Mouse (Mus musculus): ENCODE data around the gene Meaf6. TPM values are rescaled to one million over a fixed set of nuclear protein-coding genes. Genes with fewer than 3 reads are reported as not detected.

The Meaf6 gene
- polyA plus RNA-seq, 1 experiment from 2014 or later = 28.3 TPM

DNA sequence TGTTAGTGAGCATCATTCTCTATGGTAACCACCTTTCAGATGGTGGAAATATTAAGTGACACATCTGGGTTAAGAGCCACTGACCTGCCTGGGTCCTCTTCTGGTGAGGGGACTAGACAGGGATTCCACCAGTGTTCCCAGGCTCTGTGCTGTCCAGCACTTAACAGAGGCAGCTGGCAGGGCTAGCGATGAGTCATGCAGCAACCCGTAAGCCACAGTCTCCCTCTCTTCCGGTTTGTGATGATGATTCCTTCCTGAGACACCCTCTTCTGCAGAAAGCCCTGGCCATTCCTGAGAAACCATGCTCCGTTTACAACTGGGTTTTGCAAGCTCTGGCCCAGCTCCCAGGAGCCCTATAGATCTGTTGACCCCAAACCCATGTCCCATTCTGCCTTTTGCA is 46.6 kb downstream of the Meaf6 start:
- Histone ChIP-seq H3K27me3 (ENCODE audit: control insufficient read depth, insufficient read depth, low read length) (no peaks in the 10 kb centered on the region), H3K4me1 (replicated peaks; ENCODE audit: control insufficient read depth, insufficient read depth) (peaks cover 3% of the 10 kb centered on the region), H3K36me3 (ENCODE audit: control insufficient read depth, insufficient read depth, low read length) (no peaks in the 10 kb centered on the region), H3K9me3 (ENCODE audit: control insufficient read depth, low read length) (no peaks in the 10 kb centered on the region), H3K27ac (replicated peaks) (no peak overlapping the region), H3K4me3 (ENCODE audit: low read depth, low read length) (no peak overlapping the region), H3K4me2 (replicated peaks; ENCODE audit: low read depth) (no peak overlapping the region), H3K9ac (ENCODE audit: low read length) (peak overlapping the region; percentile 31; the same call in 1 of the 2 replicates)
- DNase-seq (ENCODE audit: low spot score) (no peak), ATAC-seq (ENCODE audit: low FRiP score, low TSS enrichment) (no peak)
- WGBS = 29% methylated on average over 4 of the region's 4 CpGs
- TF ChIP-seq EP300 (optimal IDR thresholded peaks at IDR 0.05) = no peak
- no peak for TF ChIP-seq CTCF (IDR thresholded peaks at IDR 0.05; ENCODE audit: low read depth)

DNA sequence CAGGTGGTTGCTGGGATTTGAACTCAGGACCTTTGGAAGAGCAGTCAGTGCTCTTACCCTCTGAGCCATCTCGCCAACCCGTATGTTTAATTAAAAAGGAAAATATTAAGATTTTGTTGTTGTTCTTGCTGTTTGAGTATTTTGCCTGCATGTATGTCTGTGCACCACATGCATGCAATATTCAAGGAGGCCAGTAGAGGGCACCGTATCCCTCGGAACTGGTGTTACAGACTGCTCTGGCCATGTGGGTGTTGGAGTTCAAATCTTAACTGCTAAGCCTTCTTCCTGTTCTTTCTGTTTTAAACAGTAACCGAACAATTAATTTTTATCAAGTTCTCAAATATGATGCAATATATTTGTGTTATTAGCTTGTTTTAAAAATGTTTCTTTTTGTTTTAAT is 47.5 kb downstream of the Meaf6 start:
- ATAC-seq (ENCODE audit: low FRiP score, low TSS enrichment) (no peak), DNase-seq (ENCODE audit: low spot score) (peak; percentile 74)
- H3K9me3 ChIP-seq (ENCODE audit: control insufficient read depth, low read length) = no peaks in the 10 kb centered on the region
- no peak overlapping the region for H3K27ac ChIP-seq (replicated peaks)
- H3K4me1 ChIP-seq (replicated peaks; ENCODE audit: control insufficient read depth, insufficient read depth) = no peaks in the 10 kb centered on the region
- H3K4me2 ChIP-seq (replicated peaks; ENCODE audit: low read depth) = no peak overlapping the region
- H3K36me3 ChIP-seq (ENCODE audit: control insufficient read depth, insufficient read depth, low read length) = no peaks in the 10 kb centered on the region
- no peaks in the 10 kb centered on the region for H3K27me3 ChIP-seq (ENCODE audit: control insufficient read depth, insufficient read depth, low read length)
- WGBS = 28% methylated on average over 5 of the region's 5 CpGs
- H3K9ac ChIP-seq (ENCODE audit: low read length) = no peak overlapping the region
- TF ChIP-seq EP300 (optimal IDR thresholded peaks at IDR 0.05) (no peak), CTCF (IDR thresholded peaks at IDR 0.05; ENCODE audit: low read depth) (peak; percentile 86)
- no peak overlapping the region for H3K4me3 ChIP-seq (ENCODE audit: low read depth, low read length)

DNA sequence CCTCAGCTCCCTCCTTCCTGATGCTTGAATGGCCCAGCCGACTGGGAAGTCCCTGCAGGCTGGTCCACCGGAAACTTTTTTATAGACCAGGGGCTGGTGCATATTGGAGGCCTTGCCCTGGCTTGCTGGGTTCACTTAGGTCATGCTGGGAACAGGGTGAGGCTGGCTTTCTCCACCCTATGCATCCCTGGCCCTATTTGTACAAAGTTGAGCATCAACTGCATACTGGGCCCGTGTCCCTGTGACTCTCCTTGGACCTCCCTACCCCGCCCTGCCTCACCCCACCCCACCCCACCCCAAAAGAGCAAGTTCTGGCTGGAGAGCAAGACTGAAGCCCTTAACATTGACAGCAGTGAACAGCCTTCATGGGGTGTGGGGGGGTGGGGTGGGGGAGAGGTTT is 49.3 kb downstream of the Meaf6 start:
- no peaks in the 10 kb centered on the region for H3K36me3 ChIP-seq (ENCODE audit: control insufficient read depth, insufficient read depth, low read length)
- DNase-seq (ENCODE audit: low spot score) (no peak), ATAC-seq (ENCODE audit: low FRiP score, low TSS enrichment) (peak; percentile 51; the same call in 1 of the 2 replicates)
- no peaks in the 10 kb centered on the region for H3K4me1 ChIP-seq (replicated peaks; ENCODE audit: control insufficient read depth, insufficient read depth)
- no peaks in the 10 kb centered on the region for H3K9me3 ChIP-seq (ENCODE audit: control insufficient read depth, low read length)
- H3K27ac ChIP-seq (replicated peaks) = peak overlapping the region; percentile 53; the same call in 1 of the 2 replicates
- no peak overlapping the region for H3K4me3 ChIP-seq (ENCODE audit: low read depth, low read length)
- H3K27me3 ChIP-seq (ENCODE audit: control insufficient read depth, insufficient read depth, low read length) = no peaks in the 10 kb centered on the region
- TF ChIP-seq EP300 (optimal IDR thresholded peaks at IDR 0.05) (no peak), CTCF (IDR thresholded peaks at IDR 0.05; ENCODE audit: low read depth) (no peak)
- no peak overlapping the region for H3K9ac ChIP-seq (ENCODE audit: low read length)
- 63% methylated on average over 4 of the region's 4 CpGs for WGBS
- no peak overlapping the region for H3K4me2 ChIP-seq (replicated peaks; ENCODE audit: low read depth)

DNA sequence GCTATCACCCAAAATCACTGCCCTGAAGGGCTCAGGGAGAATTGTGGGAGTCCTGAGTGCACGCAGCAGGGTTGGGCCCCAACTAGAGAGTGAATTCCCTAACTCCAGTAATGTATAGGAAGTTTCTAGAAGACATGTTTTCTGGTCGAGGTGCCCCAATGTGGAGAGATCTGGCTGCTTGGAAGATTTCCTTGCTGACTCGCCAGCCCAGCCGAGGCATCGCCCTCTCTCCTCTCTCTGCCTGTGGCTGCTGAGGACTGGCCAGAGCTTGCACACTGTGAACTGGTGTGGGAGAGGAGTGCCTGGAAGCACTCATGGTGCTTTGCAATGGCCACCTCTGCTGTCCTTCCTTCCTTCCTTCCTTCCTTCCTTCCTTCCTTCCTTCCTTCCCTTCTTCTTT is 49.7 kb downstream of the Meaf6 start:
- Histone ChIP-seq H3K4me1 (replicated peaks; ENCODE audit: control insufficient read depth, insufficient read depth) (no peaks in the 10 kb centered on the region), H3K36me3 (ENCODE audit: control insufficient read depth, insufficient read depth, low read length) (no peaks in the 10 kb centered on the region), H3K27me3 (ENCODE audit: control insufficient read depth, insufficient read depth, low read length) (no peaks in the 10 kb centered on the region), H3K27ac (replicated peaks) (peak overlapping the region; percentile 40; the same call in 1 of the 2 replicates), H3K9me3 (ENCODE audit: control insufficient read depth, low read length) (no peaks in the 10 kb centered on the region), H3K4me3 (ENCODE audit: low read depth, low read length) (no peak overlapping the region), H3K4me2 (replicated peaks; ENCODE audit: low read depth) (no peak overlapping the region), H3K9ac (ENCODE audit: low read length) (no peak overlapping the region)
- no peak for TF ChIP-seq EP300 (optimal IDR thresholded peaks at IDR 0.05)
- no peak for TF ChIP-seq CTCF (IDR thresholded peaks at IDR 0.05; ENCODE audit: low read depth)
- ATAC-seq (ENCODE audit: low FRiP score, low TSS enrichment) (no peak), DNase-seq (ENCODE audit: low spot score) (no peak)
- WGBS = 65% methylated on average over 5 of the region's 5 CpGs

DNA sequence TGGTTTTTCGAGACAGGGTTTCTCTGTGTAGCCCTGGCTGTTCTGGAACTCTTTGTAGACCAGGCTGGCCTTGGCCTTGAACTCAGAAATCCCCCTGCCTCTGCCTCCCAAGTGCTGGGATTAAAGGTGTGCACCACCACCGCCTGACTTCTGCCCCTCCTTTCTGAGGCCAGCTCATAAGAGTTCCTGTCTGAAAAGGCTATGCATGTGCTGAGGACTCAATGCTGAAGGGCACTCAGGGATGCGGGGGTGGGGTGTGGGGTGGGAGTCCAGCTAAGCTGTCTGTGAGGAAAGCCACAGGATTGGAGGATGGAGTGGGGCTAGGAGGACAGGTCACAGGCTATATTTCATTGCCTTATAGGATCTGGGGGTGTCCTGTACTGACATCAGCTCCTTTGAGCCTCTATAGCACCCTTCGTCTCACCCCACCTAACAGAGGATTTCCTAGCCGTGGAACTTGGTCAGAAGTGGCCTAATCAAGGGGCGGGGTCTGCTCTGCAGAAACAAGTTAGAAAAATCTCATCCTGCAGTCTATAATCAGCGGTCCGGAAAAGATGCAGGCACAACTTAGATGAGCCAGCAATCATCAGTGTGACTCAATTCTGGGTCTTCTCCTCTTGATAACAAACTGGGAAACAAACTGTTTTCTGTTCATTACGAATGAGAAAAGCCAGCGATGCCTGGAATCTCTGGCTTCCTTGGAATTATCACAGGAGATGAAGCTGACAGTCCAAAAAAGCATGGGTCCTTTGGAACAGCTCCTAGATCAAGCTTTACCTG is 50.3 kb downstream of the Meaf6 start:
- no peaks in the 10 kb centered on the region for H3K36me3 ChIP-seq (ENCODE audit: control insufficient read depth, insufficient read depth, low read length)
- no peaks in the 10 kb centered on the region for H3K27me3 ChIP-seq (ENCODE audit: control insufficient read depth, insufficient read depth, low read length)
- DNase-seq (ENCODE audit: low spot score) (no peak), ATAC-seq (ENCODE audit: low FRiP score, low TSS enrichment) (no peak)
- H3K27ac ChIP-seq (replicated peaks) = no peak overlapping the region
- TF ChIP-seq EP300 (optimal IDR thresholded peaks at IDR 0.05) = no peak
- no peak for TF ChIP-seq CTCF (IDR thresholded peaks at IDR 0.05; ENCODE audit: low read depth)
- H3K9ac ChIP-seq (ENCODE audit: low read length) = no peak overlapping the region
- no peaks in the 10 kb centered on the region for H3K9me3 ChIP-seq (ENCODE audit: control insufficient read depth, low read length)
- H3K4me1 ChIP-seq (replicated peaks; ENCODE audit: control insufficient read depth, insufficient read depth) = no peaks in the 10 kb centered on the region
- H3K4me2 ChIP-seq (replicated peaks; ENCODE audit: low read depth) = no peak overlapping the region
- 75% methylated on average over 10 of the region's 10 CpGs for WGBS
- H3K4me3 ChIP-seq (ENCODE audit: low read depth, low read length) = no peak overlapping the region

DNA sequence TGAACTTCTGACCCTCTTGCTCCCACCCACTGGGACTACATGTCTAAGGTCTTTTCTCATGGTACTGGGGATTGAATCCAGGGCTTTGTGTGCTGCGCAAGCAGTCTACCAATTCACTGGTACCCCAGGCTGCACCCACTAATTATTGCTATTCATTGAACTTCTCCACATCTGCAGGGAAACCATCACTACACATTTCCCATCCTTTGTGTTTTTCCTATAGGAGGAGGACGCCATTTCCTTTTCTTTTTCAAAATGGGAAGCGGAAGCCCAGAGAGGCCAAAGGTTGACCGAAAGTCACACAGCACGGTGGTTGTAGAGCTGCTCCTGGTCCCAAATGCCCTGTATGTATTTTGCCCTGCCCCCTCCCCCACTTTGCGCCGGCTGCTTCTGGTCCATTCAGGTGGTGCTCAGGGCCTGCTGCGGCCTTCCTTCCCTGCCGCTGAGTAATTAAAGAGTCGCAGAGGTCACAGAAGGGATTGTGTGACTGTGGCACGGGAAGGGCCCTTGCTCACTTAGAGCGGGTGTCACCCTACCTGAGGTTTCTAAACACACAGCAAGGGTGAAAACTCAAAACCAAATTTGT is 51.5 kb downstream of the Meaf6 start:
- H3K27ac ChIP-seq (replicated peaks) = no peak overlapping the region
- no peak for TF ChIP-seq EP300 (optimal IDR thresholded peaks at IDR 0.05)
- TF ChIP-seq CTCF (IDR thresholded peaks at IDR 0.05; ENCODE audit: low read depth) = no peak
- H3K9ac ChIP-seq (ENCODE audit: low read length) = no peak overlapping the region
- WGBS = 52% methylated on average over 12 of the region's 12 CpGs
- H3K4me2 ChIP-seq (replicated peaks; ENCODE audit: low read depth) = no peak overlapping the region
- DNase-seq (ENCODE audit: low spot score) = no peak
- no peaks in the 10 kb centered on the region for H3K9me3 ChIP-seq (ENCODE audit: control insufficient read depth, low read length)
- H3K36me3 ChIP-seq (ENCODE audit: control insufficient read depth, insufficient read depth, low read length) = no peaks in the 10 kb centered on the region
- H3K4me1 ChIP-seq (replicated peaks; ENCODE audit: control insufficient read depth, insufficient read depth) = no peaks in the 10 kb centered on the region
- ATAC-seq (ENCODE audit: low FRiP score, low TSS enrichment) = no peak
- no peaks in the 10 kb centered on the region for H3K27me3 ChIP-seq (ENCODE audit: control insufficient read depth, insufficient read depth, low read length)
- no peak overlapping the region for H3K4me3 ChIP-seq (ENCODE audit: low read depth, low read length)

Measured in stomach, postnatal 0 days (tissue).